15 mouse cellular contexts compared by ENCODE assay signal in the genomic region with DNA sequence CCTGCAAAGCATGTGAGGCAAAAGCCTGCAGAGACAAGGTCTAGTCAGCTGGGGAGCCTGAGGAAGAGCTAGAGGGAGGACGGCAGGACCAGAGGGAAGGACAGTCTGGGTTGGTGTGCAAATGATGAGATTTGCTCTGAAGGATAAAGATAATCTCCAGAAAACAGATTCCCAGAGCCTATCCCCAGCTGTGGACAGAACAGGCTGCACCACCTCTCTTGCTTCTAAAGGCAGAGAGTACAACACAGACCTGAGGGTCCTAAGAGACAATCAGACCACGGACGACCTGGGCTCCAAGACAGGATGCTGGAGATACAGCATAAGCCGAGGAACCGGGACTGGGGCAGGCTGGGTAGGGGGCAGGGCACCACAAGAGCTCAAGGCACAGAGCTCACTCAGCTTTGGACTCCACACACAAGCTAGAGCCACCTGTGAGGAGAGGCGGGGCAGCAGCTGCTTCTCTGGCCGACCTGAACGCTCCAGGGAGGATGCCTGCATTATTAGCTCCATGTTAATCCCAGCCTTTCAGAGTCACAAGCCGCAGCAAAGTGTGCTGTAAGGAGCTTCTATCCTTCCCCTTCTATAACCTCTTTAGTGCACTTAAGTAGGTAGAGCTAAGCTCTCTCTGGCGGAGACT.
A peak's percentile ranks its signal among the peaks of the same experiment; 100 is the strongest.
DNase-seq lines count a peak whose midpoint lies in the region; ATAC-seq and TF ChIP-seq lines count a peak whose summit lies in the region.
"Had no signal": no experiment of that assay in that cellular context is flagged by ENCODE, and none has a peak within 500 bp of the region (broad histone marks: within the 10 kb centered on the region; RNA-seq: fewer than 3 reads in every experiment).

No protein-coding gene starts in this region.

- no peak for DNase-seq in layer of hippocampus, adult 2 months (ENCODE audit: low spot score in 2 of 2)
- DNase-seq in layer of hippocampus, adult 18-20 months (ENCODE audit: low spot score in 2 of 2): no peak
- peak; percentile 65 for DNase-seq in brain, embryonic 14.5 days (ENCODE audit: low read depth)
- peak; percentile 8 for DNase-seq in hindbrain, postnatal 0 days (ENCODE audit: low spot score)
- peak; percentile 27 for DNase-seq in midbrain, postnatal 0 days (ENCODE audit: low spot score)
- no peak for DNase-seq in right cerebral cortex, postnatal 10 days (ENCODE audit: low spot score in 2 of 2)
- DNase-seq in lung, postnatal 25 days (ENCODE audit: low spot score): no peak
- no peak for DNase-seq in embryo, embryonic 10 days (ENCODE audit: low spot score)
- DNase-seq: gastrocnemius, postnatal 36 days; layer of hippocampus, postnatal 36 days; right cerebral cortex, postnatal 25 days; thymus, postnatal 25 days had no signal

- no peak overlapping the region for H3K4me2 ChIP-seq in hindbrain, postnatal 0 days (ENCODE audit: low read depth, low read length)
- no peak overlapping the region for H3K4me2 ChIP-seq in midbrain, postnatal 0 days (ENCODE audit: low read depth, low read length, poor library complexity, severe bottlenecking)
- H3K4me2 ChIP-seq: embryonic facial prominence, embryonic 12.5 days; liver, embryonic 15.5 days; neural tube, embryonic 12.5 days had no signal

- H3K9ac ChIP-seq in hindbrain, postnatal 0 days (replicated peaks; ENCODE audit: low read length): no peak overlapping the region
- H3K9ac ChIP-seq in midbrain, postnatal 0 days (replicated peaks; ENCODE audit: low read length, poor library complexity, severe bottlenecking): peak overlapping the region; percentile 42
- H3K9ac ChIP-seq: embryonic facial prominence, embryonic 12.5 days; liver, embryonic 15.5 days; neural tube, embryonic 12.5 days had no signal

- no peaks in the 10 kb centered on the region for H3K9me3 ChIP-seq in hindbrain, postnatal 0 days (ENCODE audit: low read length)
- H3K9me3 ChIP-seq in midbrain, postnatal 0 days (ENCODE audit: low read length): no peaks in the 10 kb centered on the region
- H3K9me3 ChIP-seq: embryonic facial prominence, embryonic 12.5 days; liver, embryonic 15.5 days; neural tube, embryonic 12.5 days had no signal

- no peaks in the 10 kb centered on the region for H3K27me3 ChIP-seq in hindbrain, postnatal 0 days (ENCODE audit: insufficient read depth, low read length)
- H3K27me3 ChIP-seq in midbrain, postnatal 0 days (ENCODE audit: insufficient read depth, low read length): no peaks in the 10 kb centered on the region
- H3K27me3 ChIP-seq: embryonic facial prominence, embryonic 12.5 days; liver, embryonic 15.5 days; neural tube, embryonic 12.5 days had no signal

- H3K4me1 ChIP-seq in hindbrain, postnatal 0 days (ENCODE audit: insufficient read depth, low read length): no peaks in the 10 kb centered on the region
- H3K4me1 ChIP-seq in midbrain, postnatal 0 days (ENCODE audit: insufficient read depth, low read length): peaks cover 11% of the 10 kb centered on the region

- WGBS in hindbrain, postnatal 0 days: 33% methylated on average over 10 of the region's 10 CpGs
- WGBS in midbrain, postnatal 0 days: 16% methylated on average over 10 of the region's 10 CpGs

- H3K36me3 ChIP-seq in hindbrain, postnatal 0 days (ENCODE audit: insufficient read depth, low read length): peaks cover 28% of the 10 kb centered on the region
- H3K36me3 ChIP-seq in midbrain, postnatal 0 days (ENCODE audit: insufficient read depth, low read length): peaks cover 15% of the 10 kb centered on the region

- no peak for TF ChIP-seq POLR2A in brain, embryonic 14.5 days (IDR thresholded peaks at IDR 0.05; ENCODE audit: borderline replicate concordance, extremely low read depth, insufficient read depth, insufficient read length, poor library complexity, severe bottlenecking)

- TF ChIP-seq CTCF in layer of hippocampus, adult 2 months (conservative IDR thresholded peaks at IDR 0.05): no peak
- no peak for TF ChIP-seq CTCF in brain, embryonic 14.5 days (IDR thresholded peaks at IDR 0.05; ENCODE audit: borderline replicate concordance, extremely low read depth, insufficient read depth, insufficient read length)
- TF ChIP-seq CTCF in hindbrain, postnatal 0 days (IDR thresholded peaks at IDR 0.05; ENCODE audit: low read depth): no peak
- TF ChIP-seq CTCF in midbrain, postnatal 0 days (IDR thresholded peaks at IDR 0.05): no peak

- 0 out of 2 replicates have a peak overlapping the region, but pooled peaks have one; percentile 5 for H3K27ac ChIP-seq in layer of hippocampus, adult 2 months
- H3K27ac ChIP-seq in hindbrain, postnatal 0 days: peak overlapping the region; percentile 26; the same call in 1 of the 2 replicates
- H3K27ac ChIP-seq in midbrain, postnatal 0 days (ENCODE audit: low read depth, low read length): peak overlapping the region; percentile 55; the same call in 1 of the 2 replicates
- H3K27ac ChIP-seq: embryonic facial prominence, embryonic 12.5 days; liver, embryonic 15.5 days; neural tube, embryonic 12.5 days had no signal

- H3K4me3 ChIP-seq in layer of hippocampus, adult 2 months: no peak overlapping the region
- no peak overlapping the region for H3K4me3 ChIP-seq in hindbrain, postnatal 0 days (ENCODE audit: low read length)
- no peak overlapping the region for H3K4me3 ChIP-seq in midbrain, postnatal 0 days (ENCODE audit: low read depth, low read length)
- H3K4me3 ChIP-seq: embryonic facial prominence, embryonic 12.5 days; liver, embryonic 15.5 days; neural tube, embryonic 12.5 days had no signal

- ATAC-seq in hindbrain, postnatal 0 days: no peak
- ATAC-seq in midbrain, postnatal 0 days (ENCODE audit: low FRiP score): no peak

Comparison
In these comparisons a context has a peak if more than half of its experiments do, and no peak if none do; other contexts are left out.
1. DNase-seq: peak in brain, embryonic 14.5 days (single experiment), hindbrain, postnatal 0 days (single experiment) and midbrain, postnatal 0 days (single experiment); none in layer of hippocampus, adult 2 months (0 of 2), layer of hippocampus, adult 18-20 months (0 of 2), right cerebral cortex, postnatal 10 days (0 of 2), lung, postnatal 25 days (single experiment) and embryo, embryonic 10 days (single experiment).
2. H3K27ac ChIP-seq: peak in every context shown above with its lines; median percentile 55 in midbrain, postnatal 0 days; 26 in hindbrain, postnatal 0 days; 5 in layer of hippocampus, adult 2 months.